Mouse (Mus musculus) cerebellum, postnatal 36 days (tissue): ENCODE results near the gene Vmn1r125.
"Not testable (repeated sequence)": the region's sequence is repeated elsewhere in the genome, so short reads cannot be mapped to it uniquely, and the experiment has no call there.

ENCODE experiments used
- DNase-seq, 2 experiments: peaks; one replicate each; pipeline ENCODE4 v3.0.0; 2021 to 2022; ENCODE audit warnings: mixed read lengths in 2 of 2

The Vmn1r125 gene

GRCm38 (mm10) chr7:21271879-21272278, at the start of gene Vmn1r125:
Gene Vmn1r125, plus strand, starts transcription at chr7:21272179.
- not testable (repeated sequence) for DNase-seq

GRCm38 (mm10) chr7:21260517-21260916, 11.5 kb upstream of the Vmn1r125 start, which contains the start of gene Vmn1r124:
Gene Vmn1r124, minus strand, starts transcription at chr7:21260617.
- not testable (repeated sequence) for DNase-seq

GRCm38 (mm10) chr7:21301367-21301766, 29.4 kb downstream of the Vmn1r125 start, which contains the start of gene Vmn1r126:
Gene Vmn1r126, minus strand, starts transcription at chr7:21301467.
- not testable (repeated sequence) for DNase-seq

GRCm38 (mm10) chr7:21319761-21320160, 47.8 kb downstream of the Vmn1r125 start, which contains the start of gene Vmn1r127:
Gene Vmn1r127, minus strand, starts transcription at chr7:21319861.
- DNase-seq = not testable (repeated sequence)
